Mouse (Mus musculus) testis, adult 2 months (tissue): ENCODE data around the gene Gpr1. TPM values are rescaled to one million over a fixed set of nuclear protein-coding genes. Genes with fewer than 3 reads are reported as not detected.
A peak's percentile ranks its signal among the peaks of the same experiment; 100 is the strongest.
"Not testable (repeated sequence)": the region's sequence is repeated elsewhere in the genome, so short reads cannot be mapped to it uniquely, and the experiment has no call there.

Source experiments
- H3K27ac ChIP-seq: fragments of 200-500 bp; 2 replicates; pipeline ENCODE4 v1.5.1; 2012; ENCODE audit warnings: low read depth, low read length; ENCODE audit not compliant: control insufficient read depth, insufficient read depth
- H3K27me3 ChIP-seq: fragments of 200-500 bp; 2 replicates; pipeline ENCODE4 v1.6.1; 2012; ENCODE audit warnings: mild to moderate bottlenecking, low read length, moderate library complexity; ENCODE audit not compliant: control insufficient read depth, insufficient read depth
- H3K36me3 ChIP-seq: fragments of 200-500 bp; 2 replicates; pipeline ENCODE4 v1.6.1; 2012; ENCODE audit warnings: mild to moderate bottlenecking, low read length; ENCODE audit not compliant: control insufficient read depth, insufficient read depth
- H3K4me1 ChIP-seq: fragments of 200-500 bp; 2 replicates; pipeline ENCODE4 v1.6.1; 2012; ENCODE audit warnings: low read length; ENCODE audit not compliant: control insufficient read depth, insufficient read depth
- H3K4me3 ChIP-seq: fragments of 200-500 bp; 2 replicates; pipeline ENCODE4 v1.5.1; 2012; ENCODE audit warnings: low read depth, mild to moderate bottlenecking, low read length, moderate library complexity, mixed read lengths; ENCODE audit not compliant: control insufficient read depth
- CTCF ChIP-seq: fragments of 200-500 bp; IDR thresholded peaks from 2 replicates; pipeline ENCODE4 v1.5.1; 2012; ENCODE audit warnings: low read depth, mild to moderate bottlenecking, inconsistent platforms, low read length, moderate library complexity; ENCODE audit not compliant: control insufficient read depth, insufficient read depth, insufficient replicate concordance
- POLR2A ChIP-seq: fragments of 200-500 bp; IDR thresholded peaks from 2 replicates; pipeline ENCODE4 v1.6.1; 2012; ENCODE audit warnings: low read depth, mild to moderate bottlenecking, inconsistent platforms, low read length, moderate library complexity; ENCODE audit not compliant: control insufficient read depth
- polyA plus RNA-seq: library from polyadenylated mRNA; depleted of rRNA; stranded (reverse); fragments of >200 nt; gene quantifications from 2 replicates; pipeline ENCODE4 v1.2.3, GENCODE M21; 2012

The Gpr1 gene
- polyA plus RNA-seq, 1 experiment, result 0.15 TPM

DNA sequence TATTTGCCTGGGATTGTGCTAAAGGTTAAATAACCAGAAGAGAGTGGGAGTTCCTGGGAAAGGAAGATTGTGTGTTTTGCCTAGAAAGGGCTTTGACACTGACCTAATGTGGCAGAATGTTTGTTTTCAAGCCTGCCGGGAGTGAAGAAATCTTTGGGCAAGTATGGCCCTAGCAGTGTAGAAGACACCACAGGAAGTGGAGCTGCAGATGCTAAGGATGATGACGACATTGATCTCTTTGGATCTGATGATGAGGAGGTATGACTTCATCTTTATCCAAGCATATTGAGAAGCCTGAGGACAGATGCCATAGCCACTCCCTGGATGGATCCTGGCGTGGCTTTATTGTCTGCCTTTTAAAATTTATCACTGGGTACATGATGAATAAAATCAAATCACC is 36.0 kb downstream of the Gpr1 start:
- Histone ChIP-seq H3K27ac (no peak overlapping the region), H3K27me3 (no peaks in the 10 kb centered on the region), H3K4me1 (peaks cover 5% of the 10 kb centered on the region; the same call in 1 of the 2 replicates), H3K36me3 (peaks cover 1% of the 10 kb centered on the region), H3K4me3 (no peak overlapping the region)
- TF ChIP-seq CTCF (no peak), POLR2A (no peak)

GRCm38 (mm10) chr1:63176604-63177421 is 37.5 kb downstream of the Gpr1 start, which contains the start of the genes Eef1b2 and Ndufs1:
Eef1b2 (plus strand) TSS chr1:63176825.
Ndufs1 (minus strand) TSS chr1:63176833.
- Histone ChIP-seq H3K27me3 (no peaks in the 10 kb centered on the region), H3K4me3 (peak within 1 kb of the TSS; percentile 99), H3K36me3 (peaks cover 1% of the 10 kb centered on the region), H3K27ac (peak within 1 kb of the TSS; percentile 76), H3K4me1 (peaks cover 5% of the 10 kb centered on the region; the same call in 1 of the 2 replicates)
- peak; percentile 77 for TF ChIP-seq POLR2A
- TF ChIP-seq CTCF, result no peak

- Histone ChIP-seq H3K36me3 (peaks cover 1% of the 10 kb centered on the region), H3K4me3 (peak overlapping the region; percentile 99), H3K27me3 (no peaks in the 10 kb centered on the region), H3K27ac (peak overlapping the region; percentile 76), H3K4me1 (peaks cover 5% of the 10 kb centered on the region; the same call in 1 of the 2 replicates)
- no peak for TF ChIP-seq POLR2A
- no peak for TF ChIP-seq CTCF
Measured at GRCm38 (mm10) chr1:63176259-63176603, 38.1 kb downstream of the Gpr1 start.

GRCm38 (mm10) chr1:63175853-63176252 is 38.5 kb downstream of the Gpr1 start:
- no peaks in the 10 kb centered on the region for H3K27me3 ChIP-seq
- H3K36me3 ChIP-seq, result peaks cover 1% of the 10 kb centered on the region
- H3K27ac ChIP-seq, result peak overlapping the region; percentile 76
- peaks cover 5% of the 10 kb centered on the region; the same call in 1 of the 2 replicates for H3K4me1 ChIP-seq
- TF ChIP-seq CTCF, result no peak
- no peak for TF ChIP-seq POLR2A
- H3K4me3 ChIP-seq, result peak overlapping the region; percentile 99

- Histone ChIP-seq H3K36me3 (no peaks in the 10 kb centered on the region; the same call in 1 of the 2 replicates), H3K27me3 (no peaks in the 10 kb centered on the region), H3K4me3 (no peak overlapping the region), H3K4me1 (no peaks in the 10 kb centered on the region), H3K27ac (no peak overlapping the region)
- TF ChIP-seq CTCF (no peak), POLR2A (no peak)
Measured at GRCm38 (mm10) chr1:63168638-63169037, 45.7 kb downstream of the Gpr1 start.

GRCm38 (mm10) chr1:63140231-63140630 is 74.1 kb downstream of the Gpr1 start:
- H3K27ac ChIP-seq, result no peak overlapping the region
- TF ChIP-seq POLR2A (no peak), CTCF (no peak)
- no peaks in the 10 kb centered on the region for H3K27me3 ChIP-seq
- peaks cover 4% of the 10 kb centered on the region for H3K4me1 ChIP-seq
- no peaks in the 10 kb centered on the region; the same call in 1 of the 2 replicates for H3K36me3 ChIP-seq
- H3K4me3 ChIP-seq, result no peak overlapping the region

DNA sequence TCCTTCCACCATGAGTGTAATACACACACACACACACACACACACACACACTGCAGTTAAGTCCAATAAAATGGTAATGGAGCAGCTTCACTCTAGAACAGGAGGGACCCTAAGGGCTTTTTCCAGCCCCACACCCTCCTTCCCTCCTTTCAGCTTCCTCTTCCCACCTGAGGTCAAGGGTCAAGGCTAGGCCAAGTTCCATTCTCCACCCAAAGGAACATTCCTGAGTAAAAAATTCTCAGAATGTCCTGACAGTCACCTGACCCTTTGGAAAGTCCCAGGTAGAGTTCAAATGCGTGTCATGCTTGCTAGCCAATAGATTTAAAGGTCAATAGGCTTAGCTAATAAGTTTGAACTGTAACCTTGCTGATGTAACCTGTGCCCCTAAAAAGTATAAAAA is 75.8 kb downstream of the Gpr1 start:
- H3K4me3 ChIP-seq, H3K36me3 ChIP-seq, H3K27ac ChIP-seq, H3K4me1 ChIP-seq, H3K27me3 ChIP-seq: not testable (repeated sequence)
